Mouse (Mus musculus) frontal cortex, postnatal 36 days (tissue): Measurements from ENCODE around the gene Emc6.

ENCODE experiments used
- DNase-seq, 2 experiments: peaks; one replicate each; pipeline ENCODE4 v3.0.0; 2022; ENCODE audit warnings: low spot score in 2 of 2

Gene Emc6

DNA sequence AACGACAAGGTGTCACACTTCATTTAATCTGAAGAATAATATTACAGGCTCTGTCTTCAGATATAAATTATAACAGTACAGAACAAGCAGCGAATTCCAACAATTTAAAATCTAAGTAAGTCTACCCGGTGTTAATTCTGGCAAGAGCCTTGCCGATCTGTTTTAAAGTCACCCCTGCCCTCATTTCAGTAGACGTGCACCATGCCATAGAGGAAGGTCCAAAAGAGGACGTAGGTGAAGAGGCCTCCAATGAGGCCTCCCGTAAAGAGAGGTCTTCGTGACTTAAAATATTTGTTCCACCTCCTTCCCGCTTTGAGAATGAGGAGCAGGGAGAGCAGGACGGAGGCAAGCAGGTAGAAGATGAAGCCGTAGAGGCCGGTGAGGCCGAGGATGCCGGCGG is 651 bp downstream of the Emc6 start:
- no peak for DNase-seq

DNA sequence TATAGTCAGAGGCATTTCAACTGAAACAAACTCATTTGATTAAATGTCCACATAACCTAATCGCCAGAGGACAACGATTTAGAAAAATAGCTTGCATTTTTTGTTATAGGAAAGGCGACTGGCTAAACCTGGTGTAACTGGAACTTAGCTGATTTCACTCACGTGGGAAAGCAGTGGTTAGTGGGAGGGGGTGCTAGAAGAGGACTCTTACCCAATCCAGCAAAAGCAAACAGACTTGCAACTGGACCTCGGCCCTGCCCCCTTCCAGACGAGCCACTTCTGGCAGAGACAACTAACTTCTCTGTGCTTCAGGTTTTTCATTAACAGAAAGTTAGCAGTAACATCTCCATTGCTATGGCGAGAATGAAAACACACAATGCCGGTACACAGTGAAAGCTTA is 1.2 kb downstream of the Emc6 start:
- DNase-seq, result no peak

DNA sequence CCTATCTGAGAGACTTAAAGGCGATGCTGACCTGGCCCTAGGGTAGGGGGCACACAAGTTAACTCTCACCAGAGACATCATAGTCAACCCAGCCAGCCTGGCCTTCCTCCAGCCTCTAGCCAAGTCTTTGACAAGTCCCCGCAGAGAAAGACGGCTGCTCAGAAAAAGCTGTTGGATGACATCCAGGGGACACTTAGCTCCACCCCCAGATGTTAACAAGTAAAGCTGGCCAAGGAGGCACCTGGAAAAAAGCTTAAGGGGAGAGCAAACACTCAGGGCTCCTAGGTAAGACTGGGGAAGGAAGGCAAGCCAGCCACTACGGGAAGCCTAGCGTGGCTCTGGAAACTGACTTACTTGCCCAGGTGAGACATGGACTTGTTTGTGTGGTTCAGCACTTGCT is 4.7 kb downstream of the Emc6 start:
- no peak for DNase-seq

DNA sequence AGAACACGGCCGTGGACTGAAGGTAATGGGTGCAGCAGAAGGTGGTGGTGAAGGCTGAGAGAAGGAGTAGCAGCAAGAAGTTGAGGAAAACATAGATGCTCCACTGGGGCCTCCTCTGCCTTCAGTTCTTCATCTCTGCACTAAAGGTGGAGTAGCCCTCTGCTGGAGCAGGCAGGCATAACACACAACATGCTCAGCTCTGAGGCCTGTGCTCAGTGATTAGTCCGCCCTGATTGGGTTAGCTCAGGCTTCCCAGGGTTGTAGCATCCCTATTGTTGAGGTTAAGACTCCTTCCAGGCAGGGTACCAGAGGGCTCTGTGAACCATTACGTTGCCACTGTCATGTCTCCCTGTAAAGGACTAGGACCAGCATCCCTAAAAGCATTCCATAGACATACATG is 7.6 kb downstream of the Emc6 start:
- peak; percentile 36 to 64 for DNase-seq

DNA sequence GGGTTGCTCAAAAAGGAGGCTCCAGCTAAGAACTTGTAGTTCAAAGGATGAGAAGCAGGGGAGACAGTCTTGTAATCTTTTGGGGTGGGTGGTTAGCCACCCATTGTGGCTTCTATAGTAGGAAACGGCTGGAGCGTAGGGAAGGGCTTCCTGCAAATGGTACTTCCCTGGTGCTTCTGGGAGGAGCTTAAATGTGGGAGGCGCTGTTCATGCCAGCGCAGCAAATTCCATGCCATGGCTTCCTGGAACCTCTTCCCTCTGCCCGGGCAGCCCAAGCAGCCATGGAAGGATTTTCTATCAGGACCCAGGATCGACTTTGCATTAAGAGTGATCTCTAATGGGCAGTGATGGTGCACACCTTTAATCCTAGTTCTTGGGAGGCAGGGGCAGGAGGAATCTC is 8.3 kb downstream of the Emc6 start:
- DNase-seq, result no peak

DNA sequence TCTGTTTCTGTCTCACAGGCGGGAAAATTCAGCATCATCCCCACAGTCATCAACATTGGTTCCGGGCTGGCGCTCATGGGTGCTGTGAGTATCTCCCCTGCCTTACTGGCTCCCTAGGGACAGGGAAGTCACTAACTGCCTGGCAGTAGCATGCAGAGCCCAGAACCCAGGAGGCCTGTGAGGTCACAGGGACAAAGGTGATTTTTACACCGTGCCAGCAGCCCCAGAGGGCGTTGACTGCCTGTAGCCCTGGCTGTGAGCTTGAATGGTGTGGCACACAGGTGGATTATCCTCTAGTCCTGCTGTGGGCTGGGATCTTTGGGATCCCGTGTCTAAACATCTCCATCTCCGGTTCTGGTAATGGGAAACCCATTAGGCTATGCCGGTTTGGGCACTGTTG is 8.8 kb downstream of the Emc6 start:
- no peak for DNase-seq

DNA sequence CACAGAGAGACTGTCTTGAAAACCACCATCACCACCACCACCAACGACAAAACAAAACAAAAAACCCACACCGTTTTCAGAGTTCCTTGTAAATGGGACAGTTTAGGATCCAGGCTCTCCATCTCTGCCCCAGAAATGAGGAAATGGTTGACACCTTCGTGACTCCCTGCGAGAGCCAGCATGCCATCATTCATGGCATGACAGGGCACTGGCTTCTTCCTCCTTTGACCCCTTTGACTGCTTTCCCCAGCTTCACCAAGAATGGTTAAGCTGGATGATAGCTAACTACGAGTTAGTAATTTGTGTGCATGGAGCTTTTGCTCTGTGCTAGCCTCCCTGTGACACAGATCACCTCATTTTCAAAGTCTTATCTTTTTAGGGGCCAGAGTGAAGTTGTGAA is 14.6 kb downstream of the Emc6 start:
- no peak for DNase-seq

DNA sequence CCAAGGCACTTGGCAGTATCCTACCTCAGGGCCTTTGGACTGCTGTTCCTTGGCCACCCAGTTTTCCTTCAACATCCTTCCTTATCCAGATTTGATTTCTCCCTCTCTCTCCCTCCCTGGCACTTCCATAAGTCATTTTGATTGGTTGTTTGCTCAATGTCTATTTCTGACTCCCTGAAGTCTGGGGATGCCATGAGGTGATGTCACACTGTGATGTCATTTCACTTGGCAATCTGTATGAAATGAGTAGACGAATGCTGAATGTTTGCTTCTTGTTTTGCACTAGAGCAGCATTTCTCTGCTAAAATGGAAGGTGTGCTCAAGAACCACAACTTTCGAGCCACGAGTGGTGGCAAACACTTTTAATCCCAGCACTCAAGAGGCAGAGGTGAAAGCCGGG is 15.2 kb downstream of the Emc6 start:
- DNase-seq, result no peak

DNA sequence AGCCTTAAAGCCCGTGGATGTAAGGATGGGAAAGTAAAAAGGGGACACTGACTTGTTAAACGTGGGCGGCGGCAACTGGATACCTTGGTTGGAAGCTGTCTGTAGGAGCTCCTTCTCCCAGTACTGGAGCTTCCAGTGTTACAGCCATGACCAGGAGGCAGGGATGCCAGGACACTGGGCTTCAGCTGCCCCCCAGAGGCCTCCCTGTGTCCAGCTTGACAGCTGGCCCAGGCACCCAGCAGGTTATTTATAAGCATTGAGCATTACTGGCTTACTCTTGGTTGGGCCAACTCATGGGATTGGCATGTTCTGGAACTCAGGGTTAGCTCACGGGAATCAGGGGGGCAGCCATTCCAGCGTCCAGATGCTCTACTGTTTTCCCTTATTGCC is 16.0 kb downstream of the Emc6 start:
- no peak for DNase-seq

DNA sequence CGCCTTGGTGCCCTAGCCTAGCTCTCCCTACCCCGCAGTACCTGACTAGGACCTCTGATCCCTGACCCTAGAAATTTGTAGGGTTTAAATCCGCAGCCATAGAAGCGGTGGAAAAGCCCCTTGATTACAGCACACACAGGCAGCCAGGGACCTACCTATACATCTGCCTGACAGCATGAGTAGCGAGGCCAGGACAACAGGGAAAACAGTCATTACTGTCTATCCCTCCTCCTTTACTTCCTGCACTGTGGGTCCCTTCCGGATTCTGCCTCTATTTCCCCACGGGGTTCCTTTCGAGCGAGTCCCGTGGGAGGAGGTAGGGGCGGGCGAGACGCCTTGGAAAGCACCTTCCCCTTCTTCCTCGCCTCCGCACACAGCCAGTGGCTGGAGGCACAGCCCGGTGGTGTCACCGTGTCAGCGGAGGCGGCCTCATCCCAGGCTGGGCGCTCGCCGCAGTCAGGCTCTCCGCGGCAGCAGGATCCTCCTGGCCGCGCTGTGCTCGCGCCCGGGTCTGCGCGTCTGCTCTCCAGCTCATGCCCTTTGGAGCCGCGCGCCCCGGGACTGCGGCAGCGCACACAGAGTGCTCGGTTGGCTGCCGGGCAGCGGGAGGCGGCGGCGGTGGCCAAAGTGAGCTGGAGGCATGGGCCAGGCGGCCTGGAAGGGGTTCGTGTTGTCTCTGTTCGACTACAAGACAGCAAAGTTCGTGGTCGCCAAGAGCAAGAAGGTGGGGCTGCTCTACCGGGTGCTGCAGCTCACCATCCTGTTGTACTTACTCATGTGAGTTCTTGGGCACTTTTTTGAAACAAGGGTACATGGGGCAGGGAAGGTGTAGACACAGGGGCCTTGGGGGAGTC is 16.7 kb downstream of the Emc6 start, which contains the start of gene P2rx5:
Gene P2rx5 (plus strand): TSS at position 465 of the 854 bp plus-strand sequence.
- DNase-seq, result no peak

DNA sequence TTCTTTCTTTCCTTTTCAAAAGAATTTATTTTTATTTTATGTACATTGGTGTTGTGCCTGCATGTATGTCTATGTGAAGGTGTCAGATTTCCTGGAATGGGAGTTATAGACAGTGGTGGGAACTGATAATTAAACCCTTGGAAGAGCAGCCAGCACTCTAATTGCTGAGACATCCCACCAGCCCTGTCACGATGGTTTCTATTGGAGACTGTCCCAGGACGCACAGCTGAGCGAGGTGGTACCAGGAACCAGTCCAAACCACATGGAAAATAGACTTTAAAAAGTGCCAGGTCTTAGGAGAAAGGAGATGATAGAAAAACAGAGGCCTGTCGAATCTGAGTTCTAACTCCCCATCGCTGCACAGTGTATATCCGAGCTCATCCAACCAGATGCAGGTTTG is 21.8 kb downstream of the Emc6 start:
- no peak for DNase-seq

DNA sequence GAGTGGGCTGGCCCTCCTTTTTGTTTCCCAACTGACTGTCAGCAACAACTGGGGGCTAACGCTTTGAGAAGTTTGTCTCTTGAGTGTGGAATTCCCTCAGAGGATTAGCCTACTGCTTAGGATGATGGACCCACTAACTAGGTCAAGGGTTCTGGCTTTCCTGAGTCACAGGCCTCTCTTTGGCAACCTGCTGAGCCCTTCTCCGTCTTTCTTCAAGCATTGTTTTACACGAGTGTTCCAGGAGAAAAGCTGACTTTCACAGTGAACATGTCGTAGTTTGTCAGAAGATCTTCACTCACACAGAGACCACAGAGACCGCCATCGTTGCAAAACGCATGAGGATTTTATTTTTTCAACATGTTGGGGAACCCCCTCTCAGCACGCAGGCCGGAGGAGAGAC is 28.6 kb downstream of the Emc6 start:
- DNase-seq, result no peak

DNA sequence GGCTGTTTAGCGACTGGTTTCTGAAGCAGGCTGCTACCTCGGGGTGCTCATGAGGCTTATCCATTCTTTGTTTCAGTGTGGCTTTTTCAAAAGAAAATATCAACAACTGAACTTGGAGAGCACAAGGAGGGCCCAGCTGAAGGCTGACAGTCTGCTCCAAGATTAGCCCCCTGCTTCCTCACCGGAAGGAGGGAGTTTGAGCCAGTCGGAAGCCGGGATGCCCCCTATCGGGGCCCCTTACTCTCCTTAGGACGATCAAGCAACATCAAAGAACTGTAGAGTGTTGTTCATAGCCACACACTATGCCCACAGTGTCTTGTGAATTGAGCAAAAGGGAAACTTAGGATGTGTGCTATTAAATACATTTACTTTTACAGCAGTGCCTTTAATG is 29.9 kb downstream of the Emc6 start:
- no peak for DNase-seq

DNA sequence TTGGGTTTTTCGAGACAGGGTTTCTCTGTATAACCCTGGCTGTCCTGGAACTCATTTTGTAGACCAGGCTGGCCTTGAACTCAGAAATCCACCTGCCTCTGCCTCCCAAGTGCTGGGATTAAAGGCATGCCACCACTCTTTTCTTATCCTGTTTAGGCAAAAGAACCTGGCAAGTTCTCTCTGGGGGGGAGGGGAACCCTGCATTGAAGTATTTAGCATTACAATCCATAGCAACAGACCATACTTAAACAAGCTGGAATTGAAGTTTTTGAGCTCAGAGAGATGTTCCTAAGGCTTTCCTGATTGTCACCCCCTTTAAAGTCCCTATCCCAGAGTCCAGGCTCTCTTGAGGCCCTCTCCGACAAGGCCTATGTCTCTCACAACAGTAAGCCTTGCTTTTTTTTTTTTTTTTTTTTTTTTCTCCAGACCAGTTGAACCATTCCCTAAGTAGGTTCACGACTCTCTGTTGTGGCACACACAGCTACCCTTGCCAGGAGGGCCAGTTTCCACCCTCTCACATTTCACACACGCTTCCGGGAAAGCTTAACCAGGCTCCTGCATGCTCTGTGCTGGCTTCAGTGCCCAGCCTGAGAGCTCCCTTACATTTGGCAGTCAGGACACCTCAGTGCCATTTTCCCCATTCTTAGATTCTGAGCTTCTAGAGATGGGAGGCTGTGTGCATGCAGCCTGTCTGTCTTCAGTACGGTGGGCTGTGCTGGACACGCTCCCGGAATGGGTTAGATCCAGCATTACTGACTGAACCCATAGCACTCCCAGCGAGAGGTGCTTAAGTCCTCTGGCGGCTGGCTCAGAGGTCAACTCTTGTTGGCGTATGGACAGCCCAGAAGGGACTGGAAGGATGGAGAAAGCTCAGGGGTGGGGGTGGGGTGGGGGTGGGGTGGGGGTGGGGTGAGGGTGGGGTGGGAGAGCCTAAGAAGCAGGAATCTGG is 30.5 kb downstream of the Emc6 start:
- no peak for DNase-seq

DNA sequence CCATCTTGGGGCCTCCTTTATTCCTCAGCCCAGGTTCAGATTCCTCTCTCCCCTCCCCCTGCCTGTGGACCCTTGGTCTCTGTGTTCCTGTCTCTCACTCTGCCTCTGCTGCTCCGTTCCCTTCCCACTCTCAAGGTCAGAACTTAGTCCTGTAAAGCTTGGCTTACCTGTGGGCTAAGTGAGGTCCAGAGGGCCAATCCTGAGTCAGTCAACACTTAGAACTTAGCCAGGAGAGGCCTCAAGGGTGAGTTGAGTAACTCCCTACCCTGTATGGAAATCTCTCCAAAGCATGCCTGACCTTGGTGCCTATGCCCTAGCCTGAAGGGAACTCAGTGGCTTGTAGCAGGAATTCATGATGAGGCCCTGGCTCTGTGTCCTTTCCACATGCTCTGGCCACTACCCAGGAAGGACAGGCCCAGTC is 32.6 kb downstream of the Emc6 start:
- no peak for DNase-seq

DNA sequence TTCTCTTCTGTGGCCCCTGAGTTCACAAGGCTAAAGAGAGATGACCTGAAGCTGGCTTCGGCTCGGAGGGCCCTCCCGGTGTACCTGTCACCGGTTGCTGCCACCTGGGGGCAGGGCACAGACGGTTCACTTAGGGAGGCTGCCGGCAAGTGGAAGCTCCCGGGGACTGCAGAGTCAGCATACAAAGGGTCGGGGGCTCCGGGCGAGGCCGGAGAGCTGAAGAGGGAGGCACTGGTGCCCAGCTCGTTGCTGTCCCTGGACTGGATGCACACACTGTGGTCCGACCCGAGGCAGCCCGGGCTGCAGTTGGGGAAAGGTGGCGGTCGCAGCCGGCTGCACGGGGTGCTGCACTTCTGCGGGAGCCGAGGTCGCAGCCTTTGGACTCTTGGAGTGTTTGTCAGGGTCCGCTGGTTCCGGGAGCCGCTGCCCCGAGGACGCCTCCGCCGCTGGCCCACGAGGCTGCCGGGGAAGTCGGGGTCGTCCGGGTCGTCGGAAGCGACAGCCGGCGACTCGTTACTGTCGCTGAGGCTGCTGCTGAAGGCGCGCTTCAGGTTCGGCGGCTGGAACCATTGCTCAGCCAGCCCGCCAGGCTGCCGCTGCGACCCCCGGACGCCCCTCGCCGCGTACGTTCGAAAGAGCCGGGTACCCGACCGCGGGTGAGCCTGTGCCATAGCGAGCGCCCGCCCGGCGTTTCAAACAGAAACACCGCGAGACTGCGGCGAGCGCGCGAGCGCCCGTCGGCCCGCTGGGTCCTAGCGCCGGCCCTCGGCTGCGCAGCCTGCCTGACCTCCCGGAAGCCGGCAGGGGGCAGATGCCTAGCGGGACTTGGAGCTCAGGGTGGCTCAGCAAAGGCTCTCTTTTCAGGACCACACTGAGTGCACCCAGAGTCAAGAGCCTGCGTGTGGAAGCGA is 39.0 kb downstream of the Emc6 start, which contains the start of gene Haspin:
Gene Haspin (minus strand): TSS at position 704 of the 911 bp plus-strand sequence.
- DNase-seq, result peak; percentile 83 to 89

DNA sequence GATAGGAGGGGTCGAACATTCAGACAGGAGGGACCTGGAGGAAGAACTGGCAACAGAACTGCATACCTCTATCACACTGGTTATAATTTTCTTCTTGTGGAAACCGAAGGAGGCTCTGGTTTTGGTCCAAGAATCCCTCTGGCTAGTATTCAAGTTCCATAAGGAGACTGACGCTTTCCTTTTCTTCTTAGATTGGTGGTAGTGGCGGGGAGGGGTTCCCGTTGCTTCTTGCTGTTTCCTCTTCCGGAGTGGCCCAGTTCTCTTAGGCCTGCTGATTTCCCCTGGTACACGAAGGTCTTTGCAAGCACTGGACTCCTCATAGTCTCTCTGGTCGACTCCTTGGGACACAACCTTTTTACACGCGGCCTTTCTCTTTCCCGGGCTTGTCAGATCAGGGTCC is 39.7 kb downstream of the Emc6 start:
- no peak for DNase-seq

DNA sequence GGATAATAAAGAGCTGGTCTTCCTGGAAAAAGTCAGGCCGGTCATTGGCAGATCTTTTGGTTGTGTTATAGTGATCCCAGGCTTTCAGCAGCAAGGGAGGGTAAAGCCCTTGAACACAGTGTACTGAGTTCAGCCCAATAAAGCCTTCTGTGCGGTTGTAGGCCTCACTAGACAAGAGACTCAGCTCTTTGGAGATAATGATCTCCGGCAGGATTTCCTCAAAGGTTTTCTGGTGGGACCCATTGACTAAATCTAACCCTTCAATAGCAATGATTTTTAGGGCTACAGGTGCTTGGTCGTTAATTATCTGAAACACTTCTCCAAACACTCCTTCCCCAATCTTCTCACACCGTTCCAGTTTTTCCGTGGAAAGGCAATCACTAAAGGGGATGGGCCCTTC is 40.2 kb downstream of the Emc6 start:
- no peak for DNase-seq

DNA sequence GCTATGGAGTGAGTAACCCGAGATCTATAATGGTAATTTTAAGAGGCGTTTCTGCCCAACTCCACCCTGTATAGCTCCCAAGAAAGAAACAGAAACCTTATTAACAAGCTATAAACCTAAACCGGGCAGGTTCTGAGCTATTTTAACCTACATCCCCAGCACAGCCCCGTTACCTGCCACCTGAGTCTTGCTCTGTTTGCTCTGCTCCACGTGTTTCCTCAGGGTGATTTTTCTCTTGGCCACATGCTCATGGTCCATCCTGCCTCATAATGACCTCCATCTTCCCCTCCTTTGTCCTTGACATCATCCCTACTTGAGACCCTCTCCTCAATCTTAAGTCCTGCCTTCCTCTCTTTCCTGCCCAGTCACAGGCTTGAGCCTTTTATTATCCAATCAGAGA is 42.6 kb downstream of the Emc6 start:
- DNase-seq, result no peak

DNA sequence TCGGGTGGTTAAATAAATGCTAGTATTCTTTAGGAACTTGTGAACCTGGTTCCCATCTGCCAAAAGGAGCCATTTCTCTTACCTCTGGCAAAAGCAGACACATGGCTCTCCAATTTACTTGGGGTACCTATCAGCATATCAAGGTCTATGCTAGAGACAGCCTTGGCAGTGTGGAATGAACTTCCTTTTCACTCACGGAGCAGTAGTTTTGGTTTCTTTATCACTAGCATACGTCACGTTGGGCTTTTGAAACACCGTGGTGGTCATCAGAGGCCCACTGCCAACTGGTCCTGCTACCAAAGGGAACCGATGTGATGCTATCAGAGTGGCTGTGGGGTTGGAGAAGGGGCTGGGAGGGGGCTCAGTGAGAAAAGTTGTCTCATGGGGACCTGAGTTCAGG is 43.8 kb downstream of the Emc6 start:
- DNase-seq, result no peak

DNA sequence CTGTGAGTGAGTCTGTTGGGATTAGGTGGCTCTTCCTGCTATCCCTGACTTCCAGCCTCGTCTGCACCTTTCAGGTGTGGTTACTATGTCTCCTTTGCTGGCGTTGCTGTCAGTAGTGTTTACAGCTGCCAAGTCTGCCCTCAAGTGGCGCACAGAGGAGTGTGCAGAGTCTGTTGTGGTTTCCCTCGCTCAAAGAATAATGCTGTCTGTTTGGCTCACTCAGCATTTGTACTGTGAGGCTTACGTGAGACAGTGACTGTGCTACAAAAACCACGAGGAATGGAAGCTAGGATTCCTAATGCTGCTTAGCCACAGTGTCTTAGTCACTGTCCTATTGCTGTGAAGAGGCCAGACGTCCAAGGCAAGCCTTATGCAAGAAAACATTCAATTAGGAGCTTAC is 45.8 kb downstream of the Emc6 start:
- peak; percentile 11 to 33 for DNase-seq

DNA sequence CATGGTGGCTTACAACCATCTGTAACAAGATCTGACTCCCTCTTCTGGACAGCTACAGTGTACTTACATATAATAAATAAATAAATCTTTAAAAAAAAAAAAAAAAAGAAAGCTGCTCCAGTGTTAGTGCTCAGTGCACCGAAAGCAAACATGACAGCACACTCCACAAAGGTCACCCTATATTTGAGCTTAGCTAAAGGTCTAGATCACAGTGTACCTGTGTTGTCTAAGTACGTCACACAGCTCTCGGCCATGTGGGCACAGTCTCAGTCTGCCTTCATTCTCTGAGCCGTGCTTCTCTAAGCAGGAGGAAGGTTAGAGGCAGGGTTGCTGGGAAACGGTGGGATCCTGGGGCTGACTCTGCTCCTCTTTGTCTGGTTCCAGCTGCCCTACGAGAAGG is 50.3 kb downstream of the Emc6 start:
- DNase-seq, result no peak
